Mouse (Mus musculus) neural tube, embryonic 13.5 days (tissue): ENCODE measurements around the gene St3gal4. TPM values are rescaled to one million over a fixed set of nuclear protein-coding genes. Genes with fewer than 3 reads are reported as not detected.
A peak's percentile ranks its signal among the peaks of the same experiment; 100 is the strongest.

Source experiments
- ATAC-seq: fragments of 200-750 bp; cut with Nextera tagmentation; 2 replicates; pipeline ENCODE4 v1.8.0; 2017; ENCODE audit warnings: low read depth, mild to moderate bottlenecking, moderate TSS enrichment, moderate library complexity
- H3K27ac ChIP-seq: fragments of 300-500 bp; sonication (generic); replicated peaks from 2 replicates; pipeline ENCODE4 v1.5.1; 2015; ENCODE audit warnings: moderate library complexity, mild to moderate bottlenecking, inconsistent platforms
- H3K27me3 ChIP-seq: fragments of 300-500 bp; sonication (generic); 2 replicates; pipeline ENCODE4 v1.6.1; 2015; ENCODE audit warnings: mild to moderate bottlenecking, inconsistent platforms
- H3K36me3 ChIP-seq: fragments of 300-500 bp; sonication (generic); 2 replicates; pipeline ENCODE4 v1.6.1; 2015; ENCODE audit warnings: mild to moderate bottlenecking, inconsistent platforms
- H3K4me1 ChIP-seq: fragments of 300-500 bp; sonication (generic); replicated peaks from 2 replicates; pipeline ENCODE4 v1.6.1; 2015; ENCODE audit warnings: inconsistent platforms
- H3K4me2 ChIP-seq: fragments of 300-500 bp; sonication (generic); 2 replicates; pipeline ENCODE4 v1.6.1; 2015; ENCODE audit warnings: inconsistent platforms, mild to moderate bottlenecking, moderate library complexity
- H3K4me3 ChIP-seq: fragments of 300-500 bp; sonication (generic); 2 replicates; pipeline ENCODE4 v1.5.1; 2015; ENCODE audit warnings: mild to moderate bottlenecking, inconsistent platforms
- H3K9ac ChIP-seq: fragments of 300-500 bp; sonication (generic); 2 replicates; pipeline ENCODE4 v1.6.1; 2015; ENCODE audit warnings: moderate library complexity, mild to moderate bottlenecking, inconsistent platforms
- H3K9me3 ChIP-seq: fragments of 300-500 bp; sonication (generic); 2 replicates; pipeline ENCODE4 v1.6.1; 2016; ENCODE audit warnings: inconsistent platforms
- WGBS: fragments of 180-500 bp; shearing (Covaris S2); methylation state at CpG from one replicate; pipeline ENCODE4 v1.1.7; 2015; 5-methylcytosine and 5-hydroxymethylcytosine counted together
- polyA plus RNA-seq: library from polyadenylated mRNA; unstranded; fragments of >200 nt; fragmentation: Nextera tagmentation; extraction: Ambion mirVana; gene quantifications from 2 replicates; pipeline ENCODE4 v1.2.1, GENCODE M21; 2015

St3gal4 gene
- polyA plus RNA-seq, 1 experiment from 2014 or later = 7.6 TPM

- no peaks in the 10 kb centered on the region for H3K27me3 ChIP-seq
- H3K27ac ChIP-seq = no peak overlapping the region
- H3K9me3 ChIP-seq = no peaks in the 10 kb centered on the region
- no peak overlapping the region for H3K9ac ChIP-seq
- peaks cover 41% of the 10 kb centered on the region for H3K36me3 ChIP-seq
- H3K4me2 ChIP-seq = no peak overlapping the region
- no peak for ATAC-seq
- 0 out of 2 replicates have a peak, but pooled peaks cover 4% of the 10 kb centered on the region for H3K4me1 ChIP-seq
- WGBS = 96% methylated on average over 8 of the region's 8 CpGs
- H3K4me3 ChIP-seq = no peak overlapping the region
These were observed 5.5 kb upstream of the St3gal4 start for GRCm38 (mm10) chr9:35124678-35124955.

GRCm38 (mm10) chr9:35123804-35124677 is 5.0 kb upstream of the St3gal4 start:
- no peaks in the 10 kb centered on the region for H3K9me3 ChIP-seq
- H3K27ac ChIP-seq = no peak overlapping the region
- WGBS = 91% methylated on average over 11 of the region's 11 CpGs
- no peak for ATAC-seq
- no peak overlapping the region for H3K9ac ChIP-seq
- no peak overlapping the region for H3K4me3 ChIP-seq
- no peak overlapping the region for H3K4me2 ChIP-seq
- no peaks in the 10 kb centered on the region for H3K27me3 ChIP-seq
- H3K4me1 ChIP-seq = 0 out of 2 replicates have a peak, but pooled peaks cover 4% of the 10 kb centered on the region
- H3K36me3 ChIP-seq = peaks cover 39% of the 10 kb centered on the region

GRCm38 (mm10) chr9:35123456-35123803 is 4.4 kb upstream of the St3gal4 start:
- Histone ChIP-seq H3K4me1 (0 out of 2 replicates have a peak, but pooled peaks cover 4% of the 10 kb centered on the region), H3K4me3 (no peak overlapping the region), H3K36me3 (peaks cover 33% of the 10 kb centered on the region), H3K27me3 (no peaks in the 10 kb centered on the region), H3K9me3 (no peaks in the 10 kb centered on the region), H3K27ac (no peak overlapping the region), H3K4me2 (no peak overlapping the region), H3K9ac (no peak overlapping the region)
- 80% methylated on average over 2 of the region's 2 CpGs for WGBS
- no peak for ATAC-seq

- no peaks in the 10 kb centered on the region for H3K27me3 ChIP-seq
- no peak overlapping the region for H3K27ac ChIP-seq
- no peak overlapping the region for H3K9ac ChIP-seq
- peaks cover 8% of the 10 kb centered on the region for H3K4me1 ChIP-seq
- H3K36me3 ChIP-seq = peaks cover 30% of the 10 kb centered on the region
- 87% methylated on average over 5 of the region's 5 CpGs for WGBS
- no peak for ATAC-seq
- no peak overlapping the region for H3K4me3 ChIP-seq
- no peak overlapping the region for H3K4me2 ChIP-seq
- H3K9me3 ChIP-seq = no peaks in the 10 kb centered on the region
These were observed 3.6 kb upstream of the St3gal4 start for GRCm38 (mm10) chr9:35122551-35123266.

GRCm38 (mm10) chr9:35118563-35118962 is 505 bp downstream of the St3gal4 start:
- 91% methylated on average over 2 of the region's 2 CpGs for WGBS
- H3K4me1 ChIP-seq = peaks cover 27% of the 10 kb centered on the region
- ATAC-seq = no peak
- no peak overlapping the region for H3K9ac ChIP-seq
- H3K36me3 ChIP-seq = 0 out of 2 replicates have a peak, but pooled peaks cover 2% of the 10 kb centered on the region
- H3K9me3 ChIP-seq = no peaks in the 10 kb centered on the region
- H3K27me3 ChIP-seq = no peaks in the 10 kb centered on the region
- H3K4me3 ChIP-seq = no peak overlapping the region
- no peak overlapping the region for H3K27ac ChIP-seq
- no peak overlapping the region for H3K4me2 ChIP-seq

- Histone ChIP-seq H3K27ac (peak overlapping the region; percentile 81), H3K4me3 (peak overlapping the region; percentile 65), H3K4me1 (peaks cover 27% of the 10 kb centered on the region), H3K9ac (peak overlapping the region; percentile 81), H3K9me3 (no peaks in the 10 kb centered on the region), H3K36me3 (no peaks in the 10 kb centered on the region), H3K27me3 (no peaks in the 10 kb centered on the region), H3K4me2 (peak overlapping the region; percentile 80)
- WGBS = 31% methylated on average over 15 of the region's 15 CpGs
- peak; percentile 21 for ATAC-seq
These were observed 1.4 kb downstream of the St3gal4 start for GRCm38 (mm10) chr9:35117384-35118295.

GRCm38 (mm10) chr9:35116391-35117381 is 2.4 kb downstream of the St3gal4 start:
- peaks cover 35% of the 10 kb centered on the region for H3K4me1 ChIP-seq
- peak overlapping the region; percentile 81 for H3K27ac ChIP-seq
- ATAC-seq = peak; percentile 92
- no peaks in the 10 kb centered on the region for H3K36me3 ChIP-seq
- no peaks in the 10 kb centered on the region for H3K9me3 ChIP-seq
- H3K27me3 ChIP-seq = no peaks in the 10 kb centered on the region
- peak overlapping the region; percentile 80 for H3K4me2 ChIP-seq
- H3K4me3 ChIP-seq = peak overlapping the region; percentile 65
- H3K9ac ChIP-seq = peak overlapping the region; percentile 81
- WGBS = under 1% methylated on average over 79 of the region's 84 CpGs

GRCm38 (mm10) chr9:35115804-35116203 is 3.3 kb downstream of the St3gal4 start:
- H3K36me3 ChIP-seq = no peaks in the 10 kb centered on the region
- H3K4me2 ChIP-seq = peak overlapping the region; percentile 80
- no peak overlapping the region for H3K27ac ChIP-seq
- H3K4me3 ChIP-seq = peak overlapping the region; percentile 65
- no peaks in the 10 kb centered on the region for H3K27me3 ChIP-seq
- peak; percentile 1; the same call in 1 of the 2 replicates for ATAC-seq
- H3K9ac ChIP-seq = peak overlapping the region; percentile 81
- WGBS = 48% methylated on average over 4 of the region's 4 CpGs
- peaks cover 33% of the 10 kb centered on the region for H3K4me1 ChIP-seq
- no peaks in the 10 kb centered on the region for H3K9me3 ChIP-seq

- Histone ChIP-seq H3K36me3 (no peaks in the 10 kb centered on the region), H3K4me3 (peak overlapping the region; percentile 65), H3K27ac (no peak overlapping the region), H3K4me2 (peak overlapping the region; percentile 80), H3K27me3 (no peaks in the 10 kb centered on the region), H3K9ac (0 out of 2 replicates have a peak overlapping the region, but pooled peaks have one; percentile 81), H3K4me1 (peaks cover 33% of the 10 kb centered on the region), H3K9me3 (no peaks in the 10 kb centered on the region)
- ATAC-seq = no peak
- WGBS = 45% methylated on average over 4 of the region's 4 CpGs
These were observed 3.8 kb downstream of the St3gal4 start for GRCm38 (mm10) chr9:35115299-35115698.

- Histone ChIP-seq H3K4me1 (peaks cover 38% of the 10 kb centered on the region), H3K4me3 (no peak overlapping the region), H3K27ac (no peak overlapping the region), H3K4me2 (no peak overlapping the region), H3K9ac (no peak overlapping the region), H3K27me3 (no peaks in the 10 kb centered on the region), H3K9me3 (no peaks in the 10 kb centered on the region), H3K36me3 (no peaks in the 10 kb centered on the region)
- no peak for ATAC-seq
- 87% methylated on average over 3 of the region's 3 CpGs for WGBS
These were observed 4.8 kb downstream of the St3gal4 start for GRCm38 (mm10) chr9:35114234-35114633.
